Mouse (Mus musculus): ENCODE results near the gene Rbm4. TPM values are rescaled to one million over a fixed set of nuclear protein-coding genes. Genes with fewer than 3 reads are reported as not detected.
"Not testable (repeated sequence)": the region's sequence is repeated elsewhere in the genome, so short reads cannot be mapped to it uniquely, and the experiment has no call there.

Gene Rbm4
- polyA plus RNA-seq, 1 experiment from 2014 or later: 113 TPM

- Histone ChIP-seq H3K4me3 (replicated peaks; ENCODE audit: low read depth, low read length) (no peak overlapping the region), H3K36me3 (ENCODE audit: control insufficient read depth, insufficient read depth, low read length) (peaks cover 84% of the 10 kb centered on the region), H3K27me3 (ENCODE audit: control insufficient read depth, insufficient read depth, low read length) (no peaks in the 10 kb centered on the region), H3K9ac (replicated peaks; ENCODE audit: low read length) (no peak overlapping the region), H3K4me1 (ENCODE audit: control insufficient read depth, insufficient read depth, low read length) (peaks cover 23% of the 10 kb centered on the region), H3K27ac (replicated peaks; ENCODE audit: low read depth, low read length) (no peak overlapping the region), H3K4me2 (ENCODE audit: low read length) (no peak overlapping the region), H3K9me3 (ENCODE audit: control insufficient read depth, low read length) (no peaks in the 10 kb centered on the region)
- ATAC-seq (ENCODE audit: low FRiP score, low TSS enrichment) (no peak), DNase-seq (no peak)
- WGBS: 90% methylated on average over 7 of the region's 7 CpGs
These were observed 8.5 kb downstream of the Rbm4 start for GRCm38 (mm10) chr19:4785206-4785605.

- 94% methylated on average over 2 of the region's 2 CpGs for WGBS
- Histone ChIP-seq H3K9ac (replicated peaks; ENCODE audit: low read length) (no peak overlapping the region), H3K4me1 (ENCODE audit: control insufficient read depth, insufficient read depth, low read length) (peaks cover 8% of the 10 kb centered on the region), H3K27ac (replicated peaks; ENCODE audit: low read depth, low read length) (no peak overlapping the region), H3K4me2 (ENCODE audit: low read length) (no peak overlapping the region), H3K36me3 (ENCODE audit: control insufficient read depth, insufficient read depth, low read length) (peaks cover 78% of the 10 kb centered on the region), H3K9me3 (ENCODE audit: control insufficient read depth, low read length) (no peaks in the 10 kb centered on the region), H3K4me3 (replicated peaks; ENCODE audit: low read depth, low read length) (no peak overlapping the region), H3K27me3 (ENCODE audit: control insufficient read depth, insufficient read depth, low read length) (no peaks in the 10 kb centered on the region)
- ATAC-seq (ENCODE audit: low FRiP score, low TSS enrichment) (no peak), DNase-seq (no peak)
These were observed 10.8 kb downstream of the Rbm4 start for GRCm38 (mm10) chr19:4782891-4783290.

- Histone ChIP-seq H3K4me1 (ENCODE audit: control insufficient read depth, insufficient read depth, low read length) (no peaks in the 10 kb centered on the region), H3K4me3 (replicated peaks; ENCODE audit: low read depth, low read length) (no peak overlapping the region), H3K27me3 (ENCODE audit: control insufficient read depth, insufficient read depth, low read length) (no peaks in the 10 kb centered on the region), H3K27ac (replicated peaks; ENCODE audit: low read depth, low read length) (no peak overlapping the region), H3K9ac (replicated peaks; ENCODE audit: low read length) (no peak overlapping the region), H3K4me2 (ENCODE audit: low read length) (no peak overlapping the region), H3K36me3 (ENCODE audit: control insufficient read depth, insufficient read depth, low read length) (peaks cover 77% of the 10 kb centered on the region), H3K9me3 (ENCODE audit: control insufficient read depth, low read length) (no peaks in the 10 kb centered on the region)
- no peak for DNase-seq
- 87% methylated on average over 3 of the region's 3 CpGs for WGBS
- ATAC-seq (ENCODE audit: low FRiP score, low TSS enrichment): no peak
These were observed 20.9 kb downstream of the Rbm4 start for GRCm38 (mm10) chr19:4772785-4773184.

- no peak overlapping the region for H3K27ac ChIP-seq (replicated peaks; ENCODE audit: low read depth, low read length)
- H3K9me3 ChIP-seq (ENCODE audit: control insufficient read depth, low read length): no peaks in the 10 kb centered on the region
- 93% methylated on average over 11 of the region's 12 CpGs for WGBS
- H3K36me3 ChIP-seq (ENCODE audit: control insufficient read depth, insufficient read depth, low read length): peaks cover 95% of the 10 kb centered on the region
- ATAC-seq (ENCODE audit: low FRiP score, low TSS enrichment): no peak
- no peak overlapping the region for H3K4me3 ChIP-seq (replicated peaks; ENCODE audit: low read depth, low read length)
- DNase-seq: no peak
- H3K9ac ChIP-seq (replicated peaks; ENCODE audit: low read length): no peak overlapping the region
- H3K4me2 ChIP-seq (ENCODE audit: low read length): no peak overlapping the region
- H3K27me3 ChIP-seq (ENCODE audit: control insufficient read depth, insufficient read depth, low read length): no peaks in the 10 kb centered on the region
- H3K4me1 ChIP-seq (ENCODE audit: control insufficient read depth, insufficient read depth, low read length): peaks cover 14% of the 10 kb centered on the region
These were observed 26.1 kb downstream of the Rbm4 start for GRCm38 (mm10) chr19:4767507-4768148.

- peaks cover 85% of the 10 kb centered on the region for H3K36me3 ChIP-seq (ENCODE audit: control insufficient read depth, insufficient read depth, low read length)
- 67% methylated on average over 1 of the region's 1 CpGs for WGBS
- 0 out of 2 replicates have a peak overlapping the region, but pooled peaks have one; percentile 10 for H3K4me2 ChIP-seq (ENCODE audit: low read length)
- ATAC-seq (ENCODE audit: low FRiP score, low TSS enrichment): no peak
- peak; percentile 21 for DNase-seq
- H3K9ac ChIP-seq (replicated peaks; ENCODE audit: low read length): no peak overlapping the region
- H3K9me3 ChIP-seq (ENCODE audit: control insufficient read depth, low read length): no peaks in the 10 kb centered on the region
- no peaks in the 10 kb centered on the region for H3K27me3 ChIP-seq (ENCODE audit: control insufficient read depth, insufficient read depth, low read length)
- peaks cover 43% of the 10 kb centered on the region for H3K4me1 ChIP-seq (ENCODE audit: control insufficient read depth, insufficient read depth, low read length)
- H3K27ac ChIP-seq (replicated peaks; ENCODE audit: low read depth, low read length): no peak overlapping the region
- no peak overlapping the region for H3K4me3 ChIP-seq (replicated peaks; ENCODE audit: low read depth, low read length)
These were observed 30.8 kb downstream of the Rbm4 start for GRCm38 (mm10) chr19:4762876-4763275.

- 88% methylated on average over 8 of the region's 8 CpGs for WGBS
- H3K9me3 ChIP-seq (ENCODE audit: control insufficient read depth, low read length); H3K9ac ChIP-seq (replicated peaks; ENCODE audit: low read length); DNase-seq; H3K27ac ChIP-seq (replicated peaks; ENCODE audit: low read depth, low read length); H3K27me3 ChIP-seq (ENCODE audit: control insufficient read depth, insufficient read depth, low read length); ATAC-seq (ENCODE audit: low FRiP score, low TSS enrichment): not testable (repeated sequence)
- H3K4me1 ChIP-seq (ENCODE audit: control insufficient read depth, insufficient read depth, low read length): peaks cover 47% of the 10 kb centered on the region
- peak overlapping the region; percentile 93 for H3K4me2 ChIP-seq (ENCODE audit: low read length)
- H3K4me3 ChIP-seq (replicated peaks; ENCODE audit: low read depth, low read length): 0 out of 2 replicates have a peak overlapping the region, but pooled peaks have one; percentile 5
- peaks cover 68% of the 10 kb centered on the region for H3K36me3 ChIP-seq (ENCODE audit: control insufficient read depth, insufficient read depth, low read length)
These were observed 33.2 kb downstream of the Rbm4 start for GRCm38 (mm10) chr19:4760544-4760943.

GRCm38 (mm10) chr19:4756921-4757320, 36.8 kb downstream of the Rbm4 start:
- Histone ChIP-seq H3K4me3 (replicated peaks; ENCODE audit: low read depth, low read length) (peak overlapping the region; percentile 74), H3K9ac (replicated peaks; ENCODE audit: low read length) (peak overlapping the region; percentile 86), H3K9me3 (ENCODE audit: control insufficient read depth, low read length) (no peaks in the 10 kb centered on the region), H3K27me3 (ENCODE audit: control insufficient read depth, insufficient read depth, low read length) (no peaks in the 10 kb centered on the region), H3K4me2 (ENCODE audit: low read length) (peak overlapping the region; percentile 66), H3K27ac (replicated peaks; ENCODE audit: low read depth, low read length) (peak overlapping the region; percentile 98), H3K4me1 (ENCODE audit: control insufficient read depth, insufficient read depth, low read length) (peaks cover 33% of the 10 kb centered on the region), H3K36me3 (ENCODE audit: control insufficient read depth, insufficient read depth, low read length) (peaks cover 41% of the 10 kb centered on the region)
- DNase-seq (no peak), ATAC-seq (ENCODE audit: low FRiP score, low TSS enrichment) (no peak)
- WGBS: 7% methylated on average over 9 of the region's 9 CpGs

GRCm38 (mm10) chr19:4756193-4756911, 37.3 kb downstream of the Rbm4 start, which contains the start of gene Rbm4b:
Gene Rbm4b (plus strand): TSS chr19:4756497.
- Histone ChIP-seq H3K9me3 (ENCODE audit: control insufficient read depth, low read length) (no peaks in the 10 kb centered on the region), H3K27ac (replicated peaks; ENCODE audit: low read depth, low read length) (peak within 1 kb of the TSS; percentile 98), H3K4me2 (ENCODE audit: low read length) (peak within 1 kb of the TSS; percentile 93), H3K4me3 (replicated peaks; ENCODE audit: low read depth, low read length) (peak within 1 kb of the TSS; percentile 74), H3K9ac (replicated peaks; ENCODE audit: low read length) (peak within 1 kb of the TSS; percentile 86), H3K27me3 (ENCODE audit: control insufficient read depth, insufficient read depth, low read length) (no peaks in the 10 kb centered on the region), H3K36me3 (ENCODE audit: control insufficient read depth, insufficient read depth, low read length) (peaks cover 43% of the 10 kb centered on the region), H3K4me1 (ENCODE audit: control insufficient read depth, insufficient read depth, low read length) (peaks cover 33% of the 10 kb centered on the region)
- ATAC-seq (ENCODE audit: low FRiP score, low TSS enrichment) (peak; percentile 98), DNase-seq (peak; percentile 100)
- under 1% methylated on average over 65 of the region's 65 CpGs for WGBS
